Mouse (Mus musculus): Measurements from ENCODE around the gene Shisa6. TPM values are rescaled to one million over a fixed set of nuclear protein-coding genes. Genes with fewer than 3 reads are reported as not detected.

The Shisa6 gene
- polyA plus RNA-seq, 1 experiment, result not detected

DNA sequence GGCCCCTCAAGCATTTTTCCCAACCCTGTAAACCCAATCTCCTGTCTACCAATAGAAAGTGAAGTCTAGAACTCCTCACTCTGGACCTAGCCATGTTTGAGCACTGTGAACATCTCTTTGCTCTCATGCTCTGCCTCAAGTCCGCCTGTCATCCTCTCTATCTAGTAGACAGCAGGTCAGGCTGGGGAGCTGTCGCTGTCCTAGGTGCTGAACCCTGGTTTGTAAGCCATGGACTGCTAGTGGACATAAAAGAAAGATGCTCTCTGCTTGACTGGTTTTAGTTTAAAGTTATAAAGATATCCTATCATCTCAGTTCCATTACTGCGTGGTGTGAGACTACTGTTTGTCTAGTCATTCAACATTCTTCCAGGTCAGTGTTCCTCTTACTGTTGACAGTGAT, 266.9 kb downstream of the Shisa6 start:
- Histone ChIP-seq H3K36me3 (ENCODE audit: control insufficient read depth, insufficient read depth, low read length) (no peaks in the 10 kb centered on the region), H3K27ac (ENCODE audit: insufficient read depth, low read depth, low read length) (no peak overlapping the region), H3K4me3 (ENCODE audit: low read depth, low read length) (no peak overlapping the region), H3K27me3 (ENCODE audit: control insufficient read depth, insufficient read depth, low read length) (no peaks in the 10 kb centered on the region), H3K4me1 (ENCODE audit: control insufficient read depth, insufficient read depth, insufficient read length, low read length) (no peaks in the 10 kb centered on the region)
- 8% methylated on average over 3 of the region's 3 CpGs for WGBS
- TF ChIP-seq CTCF (IDR thresholded peaks at IDR 0.05; ENCODE audit: extremely low read depth, insufficient read length, insufficient replicate concordance, low read depth, low read length) (no peak), POLR2A (IDR thresholded peaks at IDR 0.05; ENCODE audit: low read depth, low read length) (no peak)

GRCm38 (mm10) chr11:66247115-66247514, 278.6 kb downstream of the Shisa6 start:
- Histone ChIP-seq H3K4me3 (ENCODE audit: low read depth, low read length) (no peak overlapping the region), H3K36me3 (ENCODE audit: control insufficient read depth, insufficient read depth, low read length) (no peaks in the 10 kb centered on the region), H3K4me1 (ENCODE audit: control insufficient read depth, insufficient read depth, insufficient read length, low read length) (no peaks in the 10 kb centered on the region), H3K27me3 (ENCODE audit: control insufficient read depth, insufficient read depth, low read length) (no peaks in the 10 kb centered on the region), H3K27ac (ENCODE audit: insufficient read depth, low read depth, low read length) (no peak overlapping the region)
- TF ChIP-seq POLR2A (IDR thresholded peaks at IDR 0.05; ENCODE audit: low read depth, low read length), result no peak
- no peak for TF ChIP-seq CTCF (IDR thresholded peaks at IDR 0.05; ENCODE audit: extremely low read depth, insufficient read length, insufficient replicate concordance, low read depth, low read length)
- WGBS, result 77% methylated on average over 5 of the region's 5 CpGs

DNA sequence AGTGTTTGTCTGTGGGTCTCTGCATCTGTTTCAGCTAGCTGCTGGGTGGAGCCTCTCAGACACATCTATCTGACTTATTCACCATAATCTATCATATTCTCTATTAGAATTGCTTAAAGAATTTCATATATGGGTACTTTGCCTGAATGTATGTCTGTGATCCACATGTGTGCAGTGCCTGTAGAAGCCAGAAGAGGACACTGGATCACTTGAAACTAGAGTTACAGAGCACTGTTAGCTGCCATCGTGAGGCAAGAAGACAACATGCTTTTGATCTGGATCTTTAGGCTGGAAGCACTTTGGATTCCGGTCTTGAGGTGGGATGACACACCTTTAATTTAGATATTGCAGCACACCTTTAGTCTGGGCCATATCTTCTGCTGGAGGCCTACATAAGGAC, 289.2 kb downstream of the Shisa6 start:
- H3K27ac ChIP-seq (ENCODE audit: insufficient read depth, low read depth, low read length), result no peak overlapping the region
- H3K4me1 ChIP-seq (ENCODE audit: control insufficient read depth, insufficient read depth, insufficient read length, low read length), result no peaks in the 10 kb centered on the region
- H3K4me3 ChIP-seq (ENCODE audit: low read depth, low read length), result no peak overlapping the region
- no peak for TF ChIP-seq POLR2A (IDR thresholded peaks at IDR 0.05; ENCODE audit: low read depth, low read length)
- TF ChIP-seq CTCF (IDR thresholded peaks at IDR 0.05; ENCODE audit: extremely low read depth, insufficient read length, insufficient replicate concordance, low read depth, low read length), result no peak
- H3K27me3 ChIP-seq (ENCODE audit: control insufficient read depth, insufficient read depth, low read length), result no peaks in the 10 kb centered on the region
- WGBS, result 62% methylated on average over 2 of the region's 2 CpGs
- no peaks in the 10 kb centered on the region for H3K36me3 ChIP-seq (ENCODE audit: control insufficient read depth, insufficient read depth, low read length)

DNA sequence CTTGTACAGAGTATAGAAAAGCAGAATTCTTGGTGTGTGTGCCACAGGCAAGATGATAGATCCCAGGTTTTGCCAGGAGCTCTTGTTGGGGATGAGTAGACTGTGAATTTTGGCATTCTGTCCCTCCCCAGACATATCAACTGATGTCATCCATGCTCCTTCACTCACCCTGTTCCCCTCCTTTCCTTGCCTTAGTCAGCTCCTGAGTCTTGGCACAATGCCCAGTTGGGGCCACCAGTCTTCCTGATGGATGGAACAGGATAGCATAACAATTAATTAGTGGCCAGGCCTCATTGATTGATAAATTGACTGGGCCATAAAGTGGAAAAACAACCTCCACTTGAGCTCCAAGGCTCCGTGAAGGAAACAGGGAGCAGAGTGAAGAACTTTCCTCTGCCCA, 292.9 kb downstream of the Shisa6 start:
- Histone ChIP-seq H3K4me3 (ENCODE audit: low read depth, low read length) (no peak overlapping the region), H3K27ac (ENCODE audit: insufficient read depth, low read depth, low read length) (no peak overlapping the region), H3K4me1 (ENCODE audit: control insufficient read depth, insufficient read depth, insufficient read length, low read length) (no peaks in the 10 kb centered on the region), H3K36me3 (ENCODE audit: control insufficient read depth, insufficient read depth, low read length) (no peaks in the 10 kb centered on the region), H3K27me3 (ENCODE audit: control insufficient read depth, insufficient read depth, low read length) (no peaks in the 10 kb centered on the region)
- TF ChIP-seq CTCF (IDR thresholded peaks at IDR 0.05; ENCODE audit: extremely low read depth, insufficient read length, insufficient replicate concordance, low read depth, low read length), result no peak
- no peak for TF ChIP-seq POLR2A (IDR thresholded peaks at IDR 0.05; ENCODE audit: low read depth, low read length)
- WGBS, result 6% methylated on average over 1 of the region's 1 CpGs

DNA sequence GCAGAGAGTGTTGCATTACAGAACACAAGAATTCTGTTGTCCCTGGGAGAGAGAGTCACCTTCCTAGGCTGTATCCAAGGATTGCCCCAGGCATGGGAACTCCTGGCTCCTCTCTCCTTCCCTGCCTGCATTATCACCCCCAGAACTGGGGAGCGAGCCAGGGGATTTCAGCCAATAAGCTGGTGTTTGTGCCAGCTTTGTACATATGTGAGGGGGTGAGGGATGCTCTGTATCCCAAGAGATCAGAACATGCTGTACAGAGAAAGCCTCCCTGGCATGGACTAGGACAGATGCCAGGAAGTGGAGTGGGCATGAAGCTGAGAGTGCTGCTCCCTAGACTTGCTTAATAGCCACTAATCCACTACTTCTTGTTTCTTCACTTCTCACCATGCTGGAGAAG, 303.6 kb downstream of the Shisa6 start:
- Histone ChIP-seq H3K4me3 (ENCODE audit: low read depth, low read length) (no peak overlapping the region), H3K4me1 (ENCODE audit: control insufficient read depth, insufficient read depth, insufficient read length, low read length) (no peaks in the 10 kb centered on the region), H3K27me3 (ENCODE audit: control insufficient read depth, insufficient read depth, low read length) (no peaks in the 10 kb centered on the region), H3K27ac (ENCODE audit: insufficient read depth, low read depth, low read length) (no peak overlapping the region), H3K36me3 (ENCODE audit: control insufficient read depth, insufficient read depth, low read length) (no peaks in the 10 kb centered on the region)
- TF ChIP-seq POLR2A (IDR thresholded peaks at IDR 0.05; ENCODE audit: low read depth, low read length) (no peak), CTCF (IDR thresholded peaks at IDR 0.05; ENCODE audit: extremely low read depth, insufficient read length, insufficient replicate concordance, low read depth, low read length) (no peak)
- 88% methylated on average over 1 of the region's 1 CpGs for WGBS

- no peak for TF ChIP-seq POLR2A (IDR thresholded peaks at IDR 0.05; ENCODE audit: low read depth, low read length)
- no peak for TF ChIP-seq CTCF (IDR thresholded peaks at IDR 0.05; ENCODE audit: extremely low read depth, insufficient read length, insufficient replicate concordance, low read depth, low read length)
- WGBS, result 59% methylated on average over 3 of the region's 3 CpGs
Observed at GRCm38 (mm10) chr11:66218469-66218868, 307.3 kb downstream of the Shisa6 start.

DNA sequence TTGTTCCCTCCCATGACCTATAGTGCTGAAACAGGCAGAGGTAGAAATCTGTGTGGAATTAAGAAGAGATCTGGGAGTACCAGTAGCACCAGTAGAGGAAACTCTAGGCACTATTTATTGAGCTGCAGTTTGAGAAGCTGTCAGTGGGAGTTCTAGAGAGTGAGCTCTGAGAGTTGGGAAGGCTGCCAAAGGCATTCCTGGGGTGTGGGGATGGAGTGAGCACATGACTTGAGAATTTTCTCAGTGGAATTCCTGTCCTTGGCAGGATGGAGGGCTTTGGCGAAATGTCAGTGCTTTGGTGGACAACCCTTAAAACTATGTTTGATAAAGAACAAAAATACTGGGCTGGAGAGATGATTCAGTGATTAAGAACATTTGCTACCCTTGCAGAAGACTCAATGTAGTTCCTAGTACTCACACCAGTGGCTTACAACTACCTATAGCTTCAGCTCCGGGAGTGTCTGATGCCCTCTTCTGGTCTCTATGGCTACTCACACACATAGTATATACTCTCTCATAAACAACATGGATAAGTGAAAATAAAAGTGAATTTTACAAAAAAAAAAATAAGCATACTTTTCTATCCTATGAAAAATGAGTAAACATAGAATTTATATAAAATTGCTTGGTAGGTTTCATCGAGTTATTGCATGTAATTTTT, 337.0 kb downstream of the Shisa6 start:
- Histone ChIP-seq H3K4me3 (ENCODE audit: low read depth, low read length) (no peak overlapping the region), H3K36me3 (ENCODE audit: control insufficient read depth, insufficient read depth, low read length) (no peaks in the 10 kb centered on the region), H3K4me1 (ENCODE audit: control insufficient read depth, insufficient read depth, insufficient read length, low read length) (no peaks in the 10 kb centered on the region), H3K27ac (ENCODE audit: insufficient read depth, low read depth, low read length) (no peak overlapping the region), H3K27me3 (ENCODE audit: control insufficient read depth, insufficient read depth, low read length) (no peaks in the 10 kb centered on the region)
- 72% methylated on average over 3 of the region's 3 CpGs for WGBS
- TF ChIP-seq CTCF (IDR thresholded peaks at IDR 0.05; ENCODE audit: extremely low read depth, insufficient read length, insufficient replicate concordance, low read depth, low read length) (no peak), POLR2A (IDR thresholded peaks at IDR 0.05; ENCODE audit: low read depth, low read length) (no peak)

More at GRCm38 (mm10) chr11:66218469-66218868, 307.3 kb downstream of the Shisa6 start:
- H3K27ac ChIP-seq (ENCODE audit: insufficient read depth, low read depth, low read length), result no peak overlapping the region
- H3K27me3 ChIP-seq (ENCODE audit: control insufficient read depth, insufficient read depth, low read length), result no peaks in the 10 kb centered on the region
- H3K36me3 ChIP-seq (ENCODE audit: control insufficient read depth, insufficient read depth, low read length), result no peaks in the 10 kb centered on the region
- no peak overlapping the region for H3K4me3 ChIP-seq (ENCODE audit: low read depth, low read length)
- no peaks in the 10 kb centered on the region for H3K4me1 ChIP-seq (ENCODE audit: control insufficient read depth, insufficient read depth, insufficient read length, low read length)

Data from small intestine, adult 2 months (tissue).